Mouse (Mus musculus) midbrain, embryonic 16.5 days (tissue): ENCODE results near the gene Ssr2. TPM values are rescaled to one million over a fixed set of nuclear protein-coding genes. Genes with fewer than 3 reads are reported as not detected.
A peak's percentile ranks its signal among the peaks of the same experiment; 100 is the strongest.

Source experiments
- ATAC-seq: fragments of 200-750 bp; cut with Nextera tagmentation; 2 replicates; pipeline ENCODE4 v1.8.0; 2017; ENCODE audit warnings: moderate TSS enrichment
- H3K27ac ChIP-seq: fragments of 300-500 bp; sonication (generic); 2 replicates; pipeline ENCODE4 v1.5.1; 2014; ENCODE audit warnings: mild to moderate bottlenecking, low read length, mixed read lengths
- H3K27me3 ChIP-seq: fragments of 300-500 bp; sonication (generic); 2 replicates; pipeline ENCODE4 v1.6.1; 2014; ENCODE audit warnings: low read depth, low read length, mixed read lengths; ENCODE audit not compliant: control insufficient read depth, insufficient read depth
- H3K36me3 ChIP-seq: fragments of 300-500 bp; sonication (generic); 2 replicates; pipeline ENCODE4 v1.6.1; 2014; ENCODE audit warnings: mild to moderate bottlenecking, low read length, moderate library complexity, mixed read lengths; ENCODE audit not compliant: control insufficient read depth, insufficient read depth
- H3K4me1 ChIP-seq: fragments of 300-500 bp; sonication (generic); 2 replicates; pipeline ENCODE4 v1.6.1; 2014; ENCODE audit warnings: mild to moderate bottlenecking, low read length, mixed read lengths; ENCODE audit not compliant: control insufficient read depth, insufficient read depth
- H3K4me2 ChIP-seq: fragments of 300-500 bp; sonication (generic); 2 replicates; pipeline ENCODE4 v1.6.1; 2014; ENCODE audit warnings: mild to moderate bottlenecking, low read length, mixed read lengths
- H3K4me3 ChIP-seq: fragments of 300-500 bp; sonication (generic); 2 replicates; pipeline ENCODE4 v1.5.1; 2014; ENCODE audit warnings: low read depth, mild to moderate bottlenecking, low read length, moderate library complexity, mixed read lengths
- H3K9ac ChIP-seq: fragments of 300-500 bp; sonication (generic); 2 replicates; pipeline ENCODE4 v1.6.1; 2014; ENCODE audit warnings: low read depth, low read length, mixed read lengths
- H3K9me3 ChIP-seq: fragments of 300-500 bp; sonication (generic); replicated peaks from 2 replicates; pipeline ENCODE4 v1.6.1; 2014; ENCODE audit warnings: mild to moderate bottlenecking, low read length, mixed read lengths; ENCODE audit not compliant: control insufficient read depth, poor library complexity, severe bottlenecking
- WGBS: fragments of 180-500 bp; shearing (Covaris S2); extraction: QIAGEN DNeasy Blood & Tissue Kit; methylation state at CpG from one replicate; pipeline ENCODE4 v1.1.7; 2014; 5-methylcytosine and 5-hydroxymethylcytosine counted together
- microRNA counts: library from miRNA; unstranded; fragments of <30 nt; microRNA quantifications from one replicate; lab custom pipeline; 2016
- microRNA-seq: library from miRNA; unstranded; fragments of <30 nt; microRNA quantifications from one replicate; pipeline ENCODE4, GENCODE M21; 2017
- polyA plus RNA-seq: library from polyadenylated mRNA; unstranded; fragments of >200 nt; fragmentation: Nextera tagmentation; extraction: Ambion mirVana; gene quantifications from 2 replicates; pipeline ENCODE4 v1.2.1, GENCODE M21; 2015

Ssr2 gene
- polyA plus RNA-seq, 1 experiment from 2014 or later = 144 TPM

GRCm38 (mm10) chr3:88636555-88636986, 60.9 kb downstream of the Ssr2 start:
- H3K4me2 ChIP-seq = no peak overlapping the region
- no peaks in the 10 kb centered on the region for H3K27me3 ChIP-seq
- WGBS = 91% methylated on average over 8 of the region's 8 CpGs
- no peaks in the 10 kb centered on the region for H3K9me3 ChIP-seq
- ATAC-seq = no peak
- H3K9ac ChIP-seq = no peak overlapping the region
- no peaks in the 10 kb centered on the region for H3K4me1 ChIP-seq
- peaks cover 59% of the 10 kb centered on the region for H3K36me3 ChIP-seq
- no peak overlapping the region for H3K4me3 ChIP-seq
- H3K27ac ChIP-seq = no peak overlapping the region

GRCm38 (mm10) chr3:88637134-88637533, 61.5 kb downstream of the Ssr2 start:
- no peak overlapping the region for H3K9ac ChIP-seq
- H3K27me3 ChIP-seq = no peaks in the 10 kb centered on the region
- H3K4me2 ChIP-seq = no peak overlapping the region
- no peak for ATAC-seq
- H3K36me3 ChIP-seq = peaks cover 64% of the 10 kb centered on the region
- H3K27ac ChIP-seq = no peak overlapping the region
- 98% methylated on average over 5 of the region's 5 CpGs for WGBS
- no peak overlapping the region for H3K4me3 ChIP-seq
- no peaks in the 10 kb centered on the region for H3K4me1 ChIP-seq
- H3K9me3 ChIP-seq = no peaks in the 10 kb centered on the region

MicroRNAs encoded within 50 kb of the gene (microRNA counts, 519-probe panel; counts per million panel counts)
- microRNA mmu-miR-1905 (lab: Ali Mortazavi, UCI) = 386 counts per million, percentile 18 among the panel's probes with 10 or more counts

Small RNAs within 50 kb of the gene (microRNA-seq; reads per million reads assigned to microRNA genes)
- not detected for gene Mir1905

Other genes starting within 250 kb of the Ssr2 start
- gene Tmem79, start 239.7 kb upstream of the Ssr2 start, polyA plus RNA-seq = 1.0 and 1.2 TPM in 2 replicates
- 61.4 and 65.7 TPM in 2 replicates for gene Smg5, start 239.6 kb upstream of the Ssr2 start, polyA plus RNA-seq
- 1.2 and 1.9 TPM in 2 replicates for gene Paqr6, start 211.3 kb upstream of the Ssr2 start, polyA plus RNA-seq
- gene Bglap3, start 203.1 kb upstream of the Ssr2 start, polyA plus RNA-seq = not detected in 2 replicates
- 1.3 TPM in 1 of 2 replicates, not detected in the other for gene Bglap2, start 197.2 kb upstream of the Ssr2 start, polyA plus RNA-seq
- 0.88 TPM in 1 of 2 replicates, not detected in the other for gene Bglap, start 191.4 kb upstream of the Ssr2 start, polyA plus RNA-seq
- gene Pmf1, start 165.5 kb upstream of the Ssr2 start, polyA plus RNA-seq = 18.3 and 19.2 TPM in 2 replicates
- 36.7 and 39.3 TPM in 2 replicates for gene Slc25a44, start 150.7 kb upstream of the Ssr2 start, polyA plus RNA-seq
- gene Sema4a, start 114.7 kb upstream of the Ssr2 start, polyA plus RNA-seq = 42.5 and 44.0 TPM in 2 replicates
- gene Lmna, start 65.9 kb upstream of the Ssr2 start, polyA plus RNA-seq = 51.0 and 59.7 TPM in 2 replicates
- gene Mex3a, start 43.5 kb upstream of the Ssr2 start, polyA plus RNA-seq = 28.6 and 33.0 TPM in 2 replicates
- gene Rab25, start 27.6 kb upstream of the Ssr2 start, polyA plus RNA-seq = 0.69 TPM in 1 of 2 replicates, not detected in the other
- 181 and 193 TPM in 2 replicates for gene Lamtor2, start 22.8 kb upstream of the Ssr2 start, polyA plus RNA-seq
- 39.8 and 41.3 TPM in 2 replicates for gene Ubqln4, start 22.1 kb upstream of the Ssr2 start, polyA plus RNA-seq
- 104 and 131 TPM in 2 replicates for gene Arhgef2, start 30.1 kb downstream of the Ssr2 start, polyA plus RNA-seq
- not detected in 2 replicates for gene Rxfp4, start 77.3 kb downstream of the Ssr2 start, polyA plus RNA-seq
- gene Khdc4, start 109.9 kb downstream of the Ssr2 start, polyA plus RNA-seq = 84.4 and 94.9 TPM in 2 replicates
- gene Rit1, start 141.0 kb downstream of the Ssr2 start, polyA plus RNA-seq = 59.4 and 65.6 TPM in 2 replicates
- gene Syt11, start 199.3 kb downstream of the Ssr2 start, polyA plus RNA-seq = 217 and 225 TPM in 2 replicates